Mouse (Mus musculus) right cerebral cortex, postnatal 10 days (tissue): ENCODE results near the gene Ajap1.

Experiments
- DNase-seq, 2 experiments: peaks; one replicate each; pipeline ENCODE4 v3.0.0; 2021; ENCODE audit warnings: low spot score in 2 of 2

The Ajap1 gene

GRCm38 (mm10) chr4:153453496-153453895 lies 29.1 kb downstream of the Ajap1 start:
- DNase-seq, result peak; percentile 60 to 63

- no peak for DNase-seq
These were observed 31.1 kb downstream of the Ajap1 start for GRCm38 (mm10) chr4:153451516-153451915.

GRCm38 (mm10) chr4:153442522-153442921 lies 40.1 kb downstream of the Ajap1 start:
- DNase-seq, result no peak

- DNase-seq, result peak; percentile 68 to 83
These were observed 42.7 kb downstream of the Ajap1 start for GRCm38 (mm10) chr4:153439868-153440267.

GRCm38 (mm10) chr4:153439031-153439430 lies 43.6 kb downstream of the Ajap1 start:
- peak; percentile 90 to 93 for DNase-seq

GRCm38 (mm10) chr4:153437196-153437595 lies 45.4 kb downstream of the Ajap1 start:
- no peak for DNase-seq

- DNase-seq, result peak; percentile 65 to 70
These were observed 46.7 kb downstream of the Ajap1 start for GRCm38 (mm10) chr4:153435917-153436316.

- DNase-seq, result no peak
These were observed 52.6 kb downstream of the Ajap1 start for GRCm38 (mm10) chr4:153429971-153430370.

- no peak for DNase-seq
These were observed 56.5 kb downstream of the Ajap1 start for GRCm38 (mm10) chr4:153425961-153426656.

GRCm38 (mm10) chr4:153424324-153424723 lies 58.3 kb downstream of the Ajap1 start:
- DNase-seq, result peak in 1 of 2 experiments; percentile 53

- peak; percentile 54 to 61 for DNase-seq
These were observed 64.7 kb downstream of the Ajap1 start for GRCm38 (mm10) chr4:153417926-153418325.

- DNase-seq, result no peak
These were observed 65.3 kb downstream of the Ajap1 start for GRCm38 (mm10) chr4:153417164-153417896.

GRCm38 (mm10) chr4:153416111-153416510 lies 66.5 kb downstream of the Ajap1 start:
- DNase-seq, result no peak

GRCm38 (mm10) chr4:153398421-153398820 lies 84.2 kb downstream of the Ajap1 start:
- DNase-seq, result no peak

GRCm38 (mm10) chr4:153387478-153387877 lies 95.1 kb downstream of the Ajap1 start:
- no peak for DNase-seq

GRCm38 (mm10) chr4:153381433-153381832 lies 101.2 kb downstream of the Ajap1 start:
- DNase-seq, result no peak

- no peak for DNase-seq
These were observed 101.7 kb downstream of the Ajap1 start for GRCm38 (mm10) chr4:153380885-153381284.

- DNase-seq, result peak; percentile 66 to 74
These were observed 104.6 kb downstream of the Ajap1 start for GRCm38 (mm10) chr4:153377981-153378380.

GRCm38 (mm10) chr4:153374233-153374632 lies 108.4 kb downstream of the Ajap1 start:
- DNase-seq, result no peak

GRCm38 (mm10) chr4:153373125-153373524 lies 109.5 kb downstream of the Ajap1 start:
- DNase-seq, result peak; percentile 73 to 77

GRCm38 (mm10) chr4:153368620-153369159 lies 113.9 kb downstream of the Ajap1 start:
- peak in 1 of 2 experiments; percentile 24 for DNase-seq

- peak in 1 of 2 experiments; percentile 51 for DNase-seq
These were observed 121.6 kb downstream of the Ajap1 start for GRCm38 (mm10) chr4:153360868-153361545.
